In genomic region chrX:166906602-166907001, GRCm38 (mm10) we compare ENCODE assay signal across 22 mouse cellular contexts.
"Had no signal": no experiment of that assay in that cellular context is flagged by ENCODE, and none has a peak within 500 bp of the region (broad histone marks: within the 10 kb centered on the region; RNA-seq: fewer than 3 reads in every experiment).

No protein-coding gene starts in this region.

- H3K4me3 ChIP-seq: layer of hippocampus, adult 2 months; limb, embryonic 10.5 days; limb, embryonic 13.5 days; liver, embryonic 12.5 days; liver, embryonic 15.5 days; lung, embryonic 15.5 days; midbrain, embryonic 15.5 days; myocyte; neural tube, embryonic 13.5 days had no signal

- H3K27ac ChIP-seq: kidney, postnatal 0 days; layer of hippocampus, adult 2 months; limb, embryonic 10.5 days; limb, embryonic 13.5 days; liver, embryonic 12.5 days; liver, embryonic 15.5 days; lung, embryonic 15.5 days; midbrain, embryonic 15.5 days; neural tube, embryonic 13.5 days had no signal

- H3K4me1 ChIP-seq: limb, embryonic 10.5 days; limb, embryonic 13.5 days; liver, embryonic 12.5 days; liver, embryonic 15.5 days; lung, embryonic 15.5 days; midbrain, embryonic 15.5 days; neural tube, embryonic 13.5 days had no signal

- DNase-seq: kidney, adult 2 months; kidney, postnatal 25 days; layer of hippocampus, postnatal 36 days; liver; lung, adult 18-20 months; lung, postnatal 14 days; lung, postnatal 4 days; retina, postnatal 1 day; right cerebral cortex, postnatal 25 days; thymus, adult 2 months; thymus, postnatal 14 days; thymus, postnatal 4 days had no signal
